Mouse (Mus musculus) neural tube, embryonic 14.5 days (tissue): Measurements from ENCODE around the gene Lrp10. TPM values are rescaled to one million over a fixed set of nuclear protein-coding genes. Genes with fewer than 3 reads are reported as not detected.

Experiments used
- ATAC-seq: fragments of 200-750 bp; cut with Nextera tagmentation; 2 replicates; pipeline ENCODE4 v1.8.0; 2017; ENCODE audit warnings: low read depth, mild to moderate bottlenecking, moderate TSS enrichment, moderate library complexity
- H3K27ac ChIP-seq: fragments of 300-500 bp; sonication (generic); 2 replicates; pipeline ENCODE4 v1.5.1; 2014; ENCODE audit warnings: low read depth, mild to moderate bottlenecking, control low read depth, low read length, moderate library complexity, mixed read lengths
- H3K27me3 ChIP-seq: fragments of 300-500 bp; sonication (generic); 2 replicates; pipeline ENCODE4 v1.6.1; 2014; ENCODE audit warnings: low read length; ENCODE audit not compliant: control insufficient read depth, insufficient read depth
- H3K36me3 ChIP-seq: fragments of 300-500 bp; sonication (generic); 2 replicates; pipeline ENCODE4 v1.6.1; 2014; ENCODE audit warnings: low read length, mixed read lengths; ENCODE audit not compliant: control insufficient read depth, insufficient read depth
- H3K4me1 ChIP-seq: fragments of 300-500 bp; sonication (generic); 2 replicates; pipeline ENCODE4 v1.6.1; 2014; ENCODE audit warnings: low read length; ENCODE audit not compliant: control insufficient read depth, insufficient read depth
- H3K4me2 ChIP-seq: fragments of 300-500 bp; sonication (generic); 2 replicates; pipeline ENCODE4 v1.6.1; 2014; ENCODE audit warnings: mild to moderate bottlenecking, low read depth, low read length, control low read depth
- H3K4me3 ChIP-seq: fragments of 300-500 bp; sonication (generic); 2 replicates; pipeline ENCODE4 v1.5.1; 2014; ENCODE audit warnings: low read depth, low read length, control low read depth, mixed read lengths
- H3K9ac ChIP-seq: fragments of 300-500 bp; sonication (generic); replicated peaks from 2 replicates; pipeline ENCODE4 v1.6.1; 2014; ENCODE audit warnings: low read depth, mild to moderate bottlenecking, control low read depth, low read length, mixed read lengths
- H3K9me3 ChIP-seq: fragments of 300-500 bp; sonication (generic); 2 replicates; pipeline ENCODE4 v1.6.1; 2016; ENCODE audit warnings: low read length; ENCODE audit not compliant: control insufficient read depth
- WGBS: fragments of 180-500 bp; shearing (Covaris S2); extraction: QIAGEN DNeasy Blood & Tissue Kit; methylation state at CpG from one replicate; pipeline ENCODE4 v1.1.7; 2014; 5-methylcytosine and 5-hydroxymethylcytosine counted together
- polyA plus RNA-seq: library from polyadenylated mRNA; unstranded; fragments of >200 nt; fragmentation: Nextera tagmentation; extraction: Ambion mirVana; gene quantifications from 2 replicates; pipeline ENCODE4 v1.2.1, GENCODE M21; 2014

Gene Lrp10
- polyA plus RNA-seq = 26.0 and 35.8 TPM in 2 replicates

DNA sequence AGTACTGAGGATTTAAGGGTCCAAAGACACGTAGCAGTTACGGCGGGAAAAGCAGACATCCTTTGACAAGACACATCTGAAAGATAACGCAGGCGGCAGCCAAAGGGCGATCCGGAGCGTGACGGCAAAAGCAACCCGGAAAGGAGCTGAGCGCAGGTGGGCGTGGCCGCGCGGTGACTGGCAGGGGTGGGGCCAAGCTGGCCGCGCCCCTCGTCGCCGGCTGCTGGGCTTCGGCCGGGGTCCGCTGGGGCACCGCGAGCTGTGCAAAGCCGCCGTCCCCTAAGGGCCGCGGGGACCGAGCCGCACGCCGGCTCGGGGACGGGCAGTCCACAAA lies at the start of gene Lrp10:
TSS of gene Lrp10 (plus strand) at position 179 of the 334 bp plus-strand sequence.
- peak within 1 kb of the TSS; percentile 83 for H3K4me2 ChIP-seq
- no peaks in the 10 kb centered on the region for H3K27me3 ChIP-seq
- H3K27ac ChIP-seq = peak within 1 kb of the TSS; percentile 62
- H3K9me3 ChIP-seq = no peaks in the 10 kb centered on the region
- peak within 1 kb of the TSS; percentile 89 for H3K4me3 ChIP-seq
- peaks cover 7% of the 10 kb centered on the region; the same call in 1 of the 2 replicates for H3K36me3 ChIP-seq
- peak; percentile 92 for ATAC-seq
- no peaks in the 10 kb centered on the region for H3K4me1 ChIP-seq
- peak within 1 kb of the TSS; percentile 70 for H3K9ac ChIP-seq
- WGBS = 0% methylated on average over 35 of the region's 35 CpGs

DNA sequence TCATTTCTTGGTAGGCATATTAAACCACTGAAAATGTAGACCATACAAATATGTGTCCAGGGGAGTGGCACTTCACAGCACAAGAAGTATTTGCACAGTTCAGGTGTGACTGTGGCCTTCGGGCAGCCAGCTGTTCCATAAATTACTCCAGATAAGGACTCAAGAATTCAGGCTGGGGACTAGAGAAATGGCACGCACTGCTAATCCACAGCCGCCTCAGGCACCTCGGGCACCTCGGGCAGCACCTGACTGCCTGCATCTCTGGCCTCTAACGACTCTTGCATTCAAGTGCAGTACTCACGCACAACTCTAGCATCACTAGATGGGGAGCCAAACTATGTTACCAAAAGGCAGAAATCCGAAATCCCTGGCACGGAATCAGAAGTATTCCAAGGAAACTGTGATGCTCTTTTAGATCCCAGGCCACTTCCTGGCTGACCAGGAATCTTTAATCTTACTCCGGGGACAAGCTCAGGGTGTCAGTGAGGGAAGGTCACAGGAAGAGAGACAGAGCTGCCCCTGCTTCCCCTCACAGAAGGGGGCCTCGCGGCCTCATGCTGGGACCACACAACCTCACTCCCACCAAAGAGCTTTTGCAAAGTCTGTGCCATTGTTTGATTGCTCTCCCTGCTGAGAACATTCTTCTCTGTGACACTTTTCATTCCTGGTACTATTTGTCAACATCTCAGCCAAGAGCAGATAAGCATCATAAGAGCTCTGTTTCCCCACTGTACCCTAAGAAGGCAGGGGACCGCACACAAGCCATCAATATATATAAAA lies 48.5 kb upstream of the Lrp10 start:
- 12% methylated on average over 13 of the region's 13 CpGs for WGBS

DNA sequence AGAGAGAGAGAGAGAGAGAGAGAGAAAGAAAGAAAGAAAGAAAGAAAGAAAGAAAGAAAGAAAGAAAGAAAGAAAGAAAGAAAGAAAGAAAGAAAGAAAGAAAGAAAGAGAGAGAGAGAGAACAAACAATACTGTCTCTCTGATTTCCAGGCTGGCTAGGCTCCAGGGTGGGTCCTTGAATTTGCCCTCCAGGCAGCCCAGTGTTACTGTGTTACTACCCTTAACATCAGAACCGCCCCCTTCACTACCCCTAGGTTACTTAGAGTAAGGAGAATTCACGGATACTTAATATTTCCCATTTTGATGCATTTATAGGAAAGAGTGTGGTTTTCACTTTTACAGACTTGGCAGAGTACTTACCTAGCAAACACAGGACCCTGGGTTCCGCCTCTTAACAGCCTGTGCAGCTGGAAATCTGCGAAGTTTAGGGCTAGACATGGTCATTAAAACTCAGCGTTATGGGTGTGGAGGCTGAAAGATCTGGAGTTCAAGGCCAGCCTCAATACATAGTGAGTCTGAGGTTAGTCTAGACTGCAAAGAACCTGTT lies 47.6 kb upstream of the Lrp10 start:
- ATAC-seq = no peak
- H3K27me3 ChIP-seq = no peaks in the 10 kb centered on the region
- H3K4me3 ChIP-seq = no peak overlapping the region
- no peak overlapping the region for H3K9ac ChIP-seq
- H3K36me3 ChIP-seq = no peaks in the 10 kb centered on the region
- no peaks in the 10 kb centered on the region for H3K9me3 ChIP-seq
- no peak overlapping the region for H3K4me2 ChIP-seq
- WGBS = 31% methylated on average over 5 of the region's 5 CpGs
- H3K27ac ChIP-seq = no peak overlapping the region
- no peaks in the 10 kb centered on the region for H3K4me1 ChIP-seq

More for the DNA sequence above, 48.5 kb upstream of the Lrp10 start:
- Histone ChIP-seq H3K4me1 (no peaks in the 10 kb centered on the region), H3K4me3 (no peak overlapping the region), H3K9ac (no peak overlapping the region), H3K27me3 (no peaks in the 10 kb centered on the region), H3K27ac (no peak overlapping the region), H3K9me3 (no peaks in the 10 kb centered on the region), H3K36me3 (no peaks in the 10 kb centered on the region), H3K4me2 (no peak overlapping the region)
- ATAC-seq = no peak

DNA sequence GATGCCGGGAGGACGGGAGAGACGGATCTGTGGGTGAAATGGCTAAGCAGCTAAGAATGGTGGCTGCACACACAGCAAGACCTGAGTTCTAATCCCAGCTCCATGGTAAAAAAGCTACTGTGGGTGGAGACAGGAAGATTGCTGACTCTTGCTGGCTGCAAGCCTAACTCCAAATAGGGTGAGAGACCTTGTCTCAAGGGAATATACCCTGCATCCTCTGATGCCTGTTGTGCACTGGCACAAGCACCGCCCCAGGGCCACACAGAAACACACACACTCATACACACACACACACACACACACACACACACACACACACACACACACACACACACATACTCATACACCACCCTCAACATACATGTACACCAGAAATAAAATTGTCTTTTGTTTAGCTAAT lies 47.1 kb upstream of the Lrp10 start:
- ATAC-seq = no peak
- Histone ChIP-seq H3K9ac (no peak overlapping the region), H3K4me3 (no peak overlapping the region), H3K27me3 (no peaks in the 10 kb centered on the region), H3K9me3 (no peaks in the 10 kb centered on the region), H3K27ac (no peak overlapping the region), H3K4me2 (no peak overlapping the region), H3K4me1 (no peaks in the 10 kb centered on the region), H3K36me3 (no peaks in the 10 kb centered on the region)
- WGBS = 73% methylated on average over 4 of the region's 4 CpGs

DNA sequence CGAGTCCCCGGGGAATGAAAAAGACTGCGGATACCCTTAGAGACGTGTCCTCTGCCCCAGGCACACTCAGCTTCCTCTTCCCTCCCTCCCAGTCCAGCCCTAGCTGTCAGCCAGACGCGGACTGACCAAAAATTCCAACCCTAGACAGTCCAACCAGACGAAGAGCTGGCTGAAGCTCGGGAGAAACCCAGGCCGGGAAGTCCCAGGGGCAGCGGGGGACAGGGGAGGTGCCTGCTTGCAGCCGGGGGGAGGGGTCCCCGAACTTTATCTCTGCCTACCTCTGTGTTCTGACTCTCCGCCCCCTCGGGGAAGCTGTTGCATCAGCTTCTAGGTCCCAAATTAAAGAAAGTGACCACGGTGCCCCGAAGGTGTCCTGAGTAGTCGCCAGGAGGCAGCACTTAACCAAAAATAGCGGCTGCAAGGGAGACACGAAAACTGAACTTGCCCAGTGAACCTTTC lies 46.3 kb upstream of the Lrp10 start, which contains the start of gene Slc7a7:
TSS of gene Slc7a7 (minus strand) at position 158 of the 459 bp plus-strand sequence.
- no peak for ATAC-seq
- 8% methylated on average over 19 of the region's 19 CpGs for WGBS
- Histone ChIP-seq H3K27me3 (no peaks in the 10 kb centered on the region), H3K9ac (no peak within 1 kb of the TSS), H3K36me3 (no peaks in the 10 kb centered on the region), H3K9me3 (no peaks in the 10 kb centered on the region), H3K4me3 (no peak within 1 kb of the TSS), H3K4me2 (no peak within 1 kb of the TSS), H3K4me1 (no peaks in the 10 kb centered on the region), H3K27ac (no peak within 1 kb of the TSS)

DNA sequence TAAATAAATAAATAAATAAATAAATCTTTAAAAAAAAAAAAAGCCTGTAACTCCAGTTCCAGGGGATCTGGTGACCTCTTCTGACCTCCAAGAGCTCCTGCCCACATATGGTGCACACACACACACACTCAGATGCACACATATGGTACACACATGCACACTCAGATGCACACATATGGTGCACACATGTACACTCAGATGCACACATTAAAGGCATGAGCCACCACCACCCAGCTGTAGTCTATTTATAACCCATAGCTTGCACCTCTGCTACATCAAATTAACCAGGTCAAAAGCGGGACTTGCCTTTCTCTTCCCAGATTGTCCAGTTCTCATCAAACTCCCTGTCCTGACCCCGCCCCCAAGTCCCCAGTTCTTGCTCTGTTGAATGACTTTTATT lies 42.9 kb upstream of the Lrp10 start:
- ATAC-seq = no peak
- H3K4me1 ChIP-seq = no peaks in the 10 kb centered on the region
- no peak overlapping the region for H3K27ac ChIP-seq
- H3K4me3 ChIP-seq = no peak overlapping the region
- no peak overlapping the region for H3K9ac ChIP-seq
- no peaks in the 10 kb centered on the region for H3K9me3 ChIP-seq
- H3K4me2 ChIP-seq = no peak overlapping the region
- H3K27me3 ChIP-seq = no peaks in the 10 kb centered on the region
- H3K36me3 ChIP-seq = no peaks in the 10 kb centered on the region
- WGBS = 84% methylated on average over 2 of the region's 2 CpGs

DNA sequence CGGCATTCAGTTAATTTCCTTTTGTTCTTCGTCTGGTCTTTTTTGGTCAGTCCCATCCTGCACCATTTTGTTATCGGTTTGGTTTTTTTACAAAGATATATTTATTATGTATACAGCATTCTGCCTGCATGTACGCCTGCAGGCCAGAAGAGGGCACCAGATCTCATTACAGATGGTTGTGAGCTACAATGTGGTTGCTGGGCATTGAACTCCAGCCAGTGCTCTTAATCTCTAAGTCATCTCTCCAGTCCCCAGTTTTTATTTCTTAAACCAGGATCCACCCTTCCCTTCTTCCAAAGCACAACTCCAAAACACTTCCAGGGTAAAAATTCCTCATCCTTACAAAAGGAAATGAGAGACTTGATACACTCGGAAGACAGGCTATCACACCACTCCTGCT lies 40.5 kb upstream of the Lrp10 start:
- H3K27me3 ChIP-seq = no peaks in the 10 kb centered on the region
- no peak overlapping the region for H3K4me2 ChIP-seq
- H3K4me1 ChIP-seq = peaks cover 5% of the 10 kb centered on the region; the same call in 1 of the 2 replicates
- no peaks in the 10 kb centered on the region for H3K36me3 ChIP-seq
- no peak for ATAC-seq
- no peak overlapping the region for H3K27ac ChIP-seq
- no peak overlapping the region for H3K9ac ChIP-seq
- 60% methylated on average over 5 of the region's 5 CpGs for WGBS
- no peaks in the 10 kb centered on the region for H3K9me3 ChIP-seq
- H3K4me3 ChIP-seq = no peak overlapping the region

DNA sequence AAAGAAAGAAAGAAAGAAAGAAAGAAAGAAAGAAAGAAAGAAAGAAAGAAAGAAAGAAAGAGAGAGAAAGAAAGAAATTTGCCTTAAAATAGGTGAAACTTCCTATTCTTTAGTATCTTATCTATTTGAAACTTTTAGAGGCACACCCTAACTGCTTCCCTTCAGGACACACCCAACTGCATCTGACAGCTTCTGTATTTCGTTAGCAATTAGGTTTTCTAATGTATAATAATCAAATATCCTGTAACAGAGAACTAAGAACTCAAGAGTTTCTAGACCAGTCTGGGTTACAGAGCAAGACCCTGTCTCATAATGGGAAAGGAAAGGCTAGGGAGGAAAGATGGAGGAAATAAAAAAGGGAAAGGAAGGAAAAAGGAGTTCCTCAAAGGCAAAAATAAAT lies 39.3 kb upstream of the Lrp10 start:
- Histone ChIP-seq H3K4me3 (no peak overlapping the region), H3K27ac (no peak overlapping the region), H3K9me3 (no peaks in the 10 kb centered on the region), H3K4me1 (peaks cover 6% of the 10 kb centered on the region; the same call in 1 of the 2 replicates), H3K27me3 (no peaks in the 10 kb centered on the region), H3K4me2 (no peak overlapping the region), H3K9ac (no peak overlapping the region), H3K36me3 (peaks cover 5% of the 10 kb centered on the region; the same call in 1 of the 2 replicates)
- WGBS = 91% methylated on average over 1 of the region's 1 CpGs
- no peak for ATAC-seq

DNA sequence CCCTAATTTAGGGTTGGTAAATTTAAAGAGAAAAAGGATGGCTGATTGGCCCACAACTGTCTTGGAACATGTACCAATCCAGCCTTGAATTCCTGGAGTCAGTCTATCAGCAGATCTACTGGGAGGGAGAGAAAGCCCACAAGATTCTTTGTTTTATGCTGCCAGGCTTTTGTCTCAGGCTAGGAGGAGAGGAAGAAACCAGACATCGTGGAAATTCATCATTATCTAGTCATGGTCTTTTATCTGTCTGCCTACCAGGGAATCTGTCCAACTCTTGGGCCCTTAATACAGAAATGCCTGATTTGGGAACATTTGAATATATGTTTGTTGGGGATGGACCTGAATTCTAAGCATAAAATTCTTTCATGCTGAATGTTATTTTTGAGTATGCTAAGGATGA lies 38.4 kb upstream of the Lrp10 start:
- H3K9me3 ChIP-seq = no peaks in the 10 kb centered on the region
- no peak overlapping the region for H3K4me3 ChIP-seq
- peaks cover 5% of the 10 kb centered on the region; the same call in 1 of the 2 replicates for H3K36me3 ChIP-seq
- no peak for ATAC-seq
- no peaks in the 10 kb centered on the region for H3K27me3 ChIP-seq
- H3K4me1 ChIP-seq = peaks cover 13% of the 10 kb centered on the region; the same call in 1 of the 2 replicates
- H3K9ac ChIP-seq = no peak overlapping the region
- no peak overlapping the region for H3K27ac ChIP-seq
- 95% methylated on average over 1 of the region's 1 CpGs for WGBS
- peak overlapping the region; percentile 63 for H3K4me2 ChIP-seq
